Mouse (Mus musculus) heart, postnatal 25 days (tissue): ENCODE measurements around the gene Sidt1. TPM values are rescaled to one million over a fixed set of nuclear protein-coding genes. Genes with fewer than 3 reads are reported as not detected.

Source experiments
- DNase-seq: peaks from one replicate; pipeline ENCODE4 v3.0.0; 2022; ENCODE audit warnings: low spot score
- intact Hi-C: fragments of 180-260 bp; cut with DNase I; formaldehyde crosslinking; loops from one replicate; pipeline ENCODE4 v1.15.1; 2025
- total RNA-seq, 2 experiments: library from RNA; stranded (reverse); gene quantifications; 2 replicates each; pipeline ENCODE4 v1.2.3; 2021

Sidt1 gene
- total RNA-seq, 2 experiments from 2014 or later: 0.23 to 0.31 TPM

DNA sequence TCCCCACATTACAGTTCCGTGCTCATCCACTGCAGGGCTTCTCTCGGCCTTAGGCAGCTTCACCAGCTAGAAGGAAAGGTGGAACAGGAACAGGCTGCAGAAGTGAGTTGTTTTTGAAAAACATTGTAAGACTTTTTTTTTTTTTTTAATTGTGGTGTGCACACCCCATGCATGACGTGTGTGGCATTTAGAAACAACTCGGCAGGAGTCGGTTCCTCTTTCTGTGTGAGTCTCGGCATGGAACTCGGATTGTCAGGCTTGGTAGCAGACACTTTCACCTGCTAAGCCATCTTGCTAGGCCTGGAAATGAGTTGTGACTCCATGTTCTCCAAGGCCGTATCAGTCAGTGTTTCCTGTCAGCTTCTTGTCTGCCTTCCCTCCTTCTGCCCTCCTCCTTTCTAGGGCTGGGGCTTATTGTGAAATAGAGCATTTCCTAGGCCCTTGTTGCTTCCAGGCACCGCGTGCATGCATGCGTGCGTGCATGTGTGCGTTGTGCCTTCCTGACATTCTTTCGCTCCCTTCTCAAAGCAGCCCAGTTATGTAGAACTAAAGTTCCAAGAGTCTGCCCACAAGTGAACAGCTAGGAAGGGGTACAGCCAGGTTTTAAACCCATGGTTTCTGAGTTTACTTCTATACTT is 133.8 kb downstream of the Sidt1 start:
- DNase-seq: no peak
- intact Hi-C loops: no loop called here

DNA sequence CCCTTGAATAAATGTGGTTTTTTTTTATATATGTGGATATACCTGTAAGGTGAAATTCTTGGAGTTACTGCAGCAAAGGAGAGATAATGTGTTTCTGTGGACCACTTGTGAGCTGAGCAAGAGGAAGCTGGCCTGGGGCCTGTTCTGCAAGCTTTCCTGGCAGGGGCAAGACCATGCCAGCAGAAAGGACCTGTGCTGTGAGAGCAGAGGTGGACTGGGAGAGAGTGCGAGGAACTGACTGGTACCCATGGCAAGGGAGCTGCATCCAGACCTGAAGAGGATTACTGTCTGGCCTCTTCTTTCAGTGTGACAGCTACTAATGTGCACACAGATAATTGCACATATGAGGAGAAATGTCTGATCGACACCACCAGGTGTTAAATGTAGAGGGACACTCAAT is 142.0 kb downstream of the Sidt1 start:
- intact Hi-C loops: no loop called here
- DNase-seq: no peak

Other genes starting within 250 kb of the Sidt1 start
- 10 to 100 TPM; 28.0 to 30.3 TPM for gene Atp6v1a, start 193.5 kb downstream of the Sidt1 start, total RNA-seq
- 10 to 100 TPM; 56.0 to 60.1 TPM for gene Naa50, start 193.4 kb downstream of the Sidt1 start, total RNA-seq
- gene Usf3, start 159.9 kb downstream of the Sidt1 start, total RNA-seq: 10 to 100 TPM; 16.4 to 20.9 TPM
- gene Spice1, start 13.9 kb upstream of the Sidt1 start, total RNA-seq: 10 to 100 TPM in 1 of 2 experiments, 1 to 10 TPM in 1; 8.7 to 11.7 TPM
- gene Cfap44, start 61.6 kb upstream of the Sidt1 start, total RNA-seq: not detected
- gene Boc, start 225.7 kb upstream of the Sidt1 start, total RNA-seq: 1 to 10 TPM; 4.5 to 5.8 TPM